Mouse (Mus musculus): ENCODE measurements around the gene Tox4. TPM values are rescaled to one million over a fixed set of nuclear protein-coding genes. Genes with fewer than 3 reads are reported as not detected.

Gene Tox4
- polyA plus RNA-seq, 1 experiment from 2014 or later, result 55.7 TPM

- Histone ChIP-seq H3K4me1 (ENCODE audit: control insufficient read depth, insufficient read depth, low read length) (no peaks in the 10 kb centered on the region), H3K27ac (ENCODE audit: low read depth, low read length) (no peak overlapping the region), H3K36me3 (ENCODE audit: control insufficient read depth, insufficient read depth, low read length) (no peaks in the 10 kb centered on the region), H3K9ac (ENCODE audit: low read length) (0 out of 2 replicates have a peak overlapping the region, but pooled peaks have one; percentile 40), H3K9me3 (replicated peaks; ENCODE audit: control insufficient read depth, low read length) (no peaks in the 10 kb centered on the region), H3K4me3 (ENCODE audit: low read depth, low read length) (peak overlapping the region; percentile 7; the same call in 1 of the 2 replicates), H3K4me2 (ENCODE audit: low read length) (peak overlapping the region; percentile 41), H3K27me3 (replicated peaks; ENCODE audit: control insufficient read depth, insufficient read depth, low read length) (no peaks in the 10 kb centered on the region)
- ATAC-seq (peak; percentile 77), DNase-seq (ENCODE audit: low spot score) (peak; percentile 94)
- 25% methylated on average over 21 of the region's 21 CpGs for WGBS
These were observed 60.0 kb downstream of the Tox4 start for GRCm38 (mm10) chr14:52338751-52339511.

GRCm38 (mm10) chr14:52339512-52339852, 60.5 kb downstream of the Tox4 start:
- no peak for DNase-seq (ENCODE audit: low spot score)
- Histone ChIP-seq H3K27ac (ENCODE audit: low read depth, low read length) (no peak overlapping the region), H3K4me2 (ENCODE audit: low read length) (no peak overlapping the region; the same call in 1 of the 2 replicates), H3K9me3 (replicated peaks; ENCODE audit: control insufficient read depth, low read length) (no peaks in the 10 kb centered on the region), H3K36me3 (ENCODE audit: control insufficient read depth, insufficient read depth, low read length) (no peaks in the 10 kb centered on the region), H3K9ac (ENCODE audit: low read length) (no peak overlapping the region), H3K27me3 (replicated peaks; ENCODE audit: control insufficient read depth, insufficient read depth, low read length) (no peaks in the 10 kb centered on the region), H3K4me3 (ENCODE audit: low read depth, low read length) (no peak overlapping the region), H3K4me1 (ENCODE audit: control insufficient read depth, insufficient read depth, low read length) (no peaks in the 10 kb centered on the region)
- no peak for ATAC-seq
- WGBS, result 81% methylated on average over 6 of the region's 6 CpGs

Other genes with a start within 250 kb of the Tox4 start
- gene Olfr221, start 236.7 kb upstream of the Tox4 start, polyA plus RNA-seq (2014; fragmentation: Nextera tagmentation; extraction: Ambion mirVana), result not detected in 2 replicates
- gene Hnrnpc, start 175.1 kb upstream of the Tox4 start, polyA plus RNA-seq (2014; fragmentation: Nextera tagmentation; extraction: Ambion mirVana), result 684 and 690 TPM in 2 replicates
- 49.2 and 52.3 TPM in 2 replicates for gene Rpgrip1, start 168.4 kb upstream of the Tox4 start, polyA plus RNA-seq (2014; fragmentation: Nextera tagmentation; extraction: Ambion mirVana)
- 68.9 and 78.4 TPM in 2 replicates for gene Supt16, start 81.7 kb upstream of the Tox4 start, polyA plus RNA-seq (2014; fragmentation: Nextera tagmentation; extraction: Ambion mirVana)
- 44.9 and 45.8 TPM in 2 replicates for gene Chd8, start 21.4 kb upstream of the Tox4 start, polyA plus RNA-seq (2014; fragmentation: Nextera tagmentation; extraction: Ambion mirVana)
- gene Rab2b, start 399 bp downstream of the Tox4 start, polyA plus RNA-seq (2014; fragmentation: Nextera tagmentation; extraction: Ambion mirVana), result 40.2 and 40.3 TPM in 2 replicates
- gene Mettl3, start 26.0 kb downstream of the Tox4 start, polyA plus RNA-seq (2014; fragmentation: Nextera tagmentation; extraction: Ambion mirVana), result 42.4 and 46.9 TPM in 2 replicates
- 25.1 and 30.1 TPM in 2 replicates for gene Sall2, start 49.6 kb downstream of the Tox4 start, polyA plus RNA-seq (2014; fragmentation: Nextera tagmentation; extraction: Ambion mirVana)
- gene Olfr1513, start 77.3 kb downstream of the Tox4 start, polyA plus RNA-seq (2014; fragmentation: Nextera tagmentation; extraction: Ambion mirVana), result not detected in 2 replicates
- gene Olfr1512, start 100.0 kb downstream of the Tox4 start, polyA plus RNA-seq (2014; fragmentation: Nextera tagmentation; extraction: Ambion mirVana), result not detected in 2 replicates
- not detected in 2 replicates for gene Olfr1511, start 118.2 kb downstream of the Tox4 start, polyA plus RNA-seq (2014; fragmentation: Nextera tagmentation; extraction: Ambion mirVana)
- not detected in 2 replicates for gene Olfr1510, start 135.2 kb downstream of the Tox4 start, polyA plus RNA-seq (2014; fragmentation: Nextera tagmentation; extraction: Ambion mirVana)
- not detected in 2 replicates for gene Olfr1509, start 163.8 kb downstream of the Tox4 start, polyA plus RNA-seq (2014; fragmentation: Nextera tagmentation; extraction: Ambion mirVana)
- gene Olfr1508, start 188.3 kb downstream of the Tox4 start, polyA plus RNA-seq (2014; fragmentation: Nextera tagmentation; extraction: Ambion mirVana), result not detected in 2 replicates
- gene Olfr1507, start 216.6 kb downstream of the Tox4 start, polyA plus RNA-seq (2014; fragmentation: Nextera tagmentation; extraction: Ambion mirVana), result not detected in 2 replicates